In the genomic region with DNA sequence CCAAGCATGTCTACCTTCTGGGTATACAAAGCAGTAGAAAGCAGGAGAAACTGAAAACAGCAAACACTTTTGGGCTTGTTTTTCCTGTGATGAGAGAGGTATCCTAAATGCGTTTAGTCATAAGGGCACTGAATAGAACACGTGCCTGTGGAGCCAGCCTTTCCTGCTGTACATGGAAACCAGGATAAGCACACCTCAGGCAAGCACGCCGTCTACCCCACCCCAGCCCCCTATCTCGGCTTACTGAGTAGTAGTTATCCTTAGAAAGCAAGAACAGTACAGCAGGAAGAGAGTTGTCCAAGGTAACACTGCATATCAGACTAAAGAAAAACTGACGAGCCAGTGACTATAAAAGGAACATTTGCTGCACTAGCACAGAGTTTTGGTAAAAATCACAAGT, we compare ENCODE assay signal across 27 mouse cellular contexts. TPM values are rescaled to one million over a fixed set of nuclear protein-coding genes. Genes with fewer than 3 reads are reported as not detected.
DNase-seq lines count a peak whose midpoint lies in the region; ATAC-seq and TF ChIP-seq lines count a peak whose summit lies in the region.
"Had no signal": no experiment of that assay in that cellular context is flagged by ENCODE, and none has a peak within 500 bp of the region (broad histone marks: within the 10 kb centered on the region; RNA-seq: fewer than 3 reads in every experiment).

No protein-coding gene starts in this region.

- peak; percentile 64 for ATAC-seq in liver, embryonic 12.5 days
- no peak for ATAC-seq in liver, embryonic 16.5 days (ENCODE audit: low read depth)
- ATAC-seq: activated CD4-positive, CD25-positive, alpha-beta regulatory T cell, adult 4 months; forebrain, embryonic 15.5 days; Patski had no signal

- peak overlapping the region; percentile 58 for H3K4me2 ChIP-seq in liver, embryonic 12.5 days
- peak overlapping the region; percentile 39; the same call in 1 of the 2 replicates for H3K4me2 ChIP-seq in liver, embryonic 16.5 days (ENCODE audit: low read depth, low read length)
- H3K4me2 ChIP-seq: embryonic facial prominence, embryonic 13.5 days; forebrain, embryonic 15.5 days; heart, embryonic 11.5 days; heart, embryonic 15.5 days; hindbrain, embryonic 15.5 days had no signal

- TF ChIP-seq EP300 in MEL (IDR thresholded peaks at IDR 0.05; ENCODE audit: low read depth in 1 of 2, low read length in 2 of 2): no peak

- peak; percentile 17 for DNase-seq in CD4-positive helper T cell, adult 2 months (ENCODE audit: low read depth, low spot score)
- no peak for DNase-seq in MEL (ENCODE audit: low read depth, low spot score)
- no peak for DNase-seq in retina, postnatal 1 day
- no peak for DNase-seq in forebrain, embryonic 10.5 days (ENCODE audit: extremely low spot score, low spot score)
- DNase-seq: adrenal gland, postnatal 14 days; cerebellum, adult 18-20 months; cerebellum, adult 9-11 months; cerebellum, postnatal 36 days; gastrocnemius, postnatal 14 days; heart, adult 2 months; heart, postnatal 14 days had no signal

- 26% methylated on average over 6 of the region's 6 CpGs for WGBS in liver, embryonic 12.5 days (ENCODE audit: insufficient replicate concordance)
- 29% methylated on average over 6 of the region's 6 CpGs for WGBS in liver, embryonic 16.5 days (ENCODE audit: insufficient replicate concordance)
- 89% methylated on average over 6 of the region's 6 CpGs for WGBS in forebrain, embryonic 10.5 days

- peak overlapping the region; percentile 42 for H3K9ac ChIP-seq in MEL (ENCODE audit: control insufficient read depth, low read depth, low read length, poor library complexity, severe bottlenecking)
- H3K9ac ChIP-seq in liver, embryonic 12.5 days: peak overlapping the region; percentile 51; the same call in 1 of the 2 replicates
- no peak overlapping the region for H3K9ac ChIP-seq in liver, embryonic 16.5 days (ENCODE audit: low read depth, low read length)
- H3K9ac ChIP-seq: embryonic facial prominence, embryonic 13.5 days; forebrain, embryonic 15.5 days; heart, embryonic 15.5 days; hindbrain, embryonic 15.5 days had no signal

- no peak overlapping the region for H3K4me3 ChIP-seq in MEL (ENCODE audit: control insufficient read depth in 1 of 2, insufficient read depth in 1 of 2, low read depth in 2 of 2, low read length in 2 of 2)
- H3K4me3 ChIP-seq in liver, embryonic 12.5 days: no peak overlapping the region
- H3K4me3 ChIP-seq in liver, embryonic 16.5 days (ENCODE audit: low read depth, low read length): no peak overlapping the region
- no peak overlapping the region for H3K4me3 ChIP-seq in forebrain, embryonic 10.5 days
- H3K4me3 ChIP-seq: embryonic facial prominence, embryonic 13.5 days; forebrain, embryonic 15.5 days; heart, adult 2 months; heart, embryonic 15.5 days; hindbrain, embryonic 15.5 days had no signal

- peaks cover 36 to 41% of the 10 kb centered on the region in 2 experiments for H3K4me1 ChIP-seq in MEL (ENCODE audit: control insufficient read depth in 1 of 2, insufficient read depth in 2 of 2, low read length in 2 of 2)
- peaks cover 50% of the 10 kb centered on the region for H3K4me1 ChIP-seq in liver, embryonic 12.5 days
- peaks cover 22% of the 10 kb centered on the region for H3K4me1 ChIP-seq in liver, embryonic 16.5 days (ENCODE audit: control insufficient read depth, low read depth, low read length)
- H3K4me1 ChIP-seq in forebrain, embryonic 10.5 days: no peaks in the 10 kb centered on the region
- H3K4me1 ChIP-seq: embryonic facial prominence, embryonic 13.5 days; forebrain, embryonic 15.5 days; hindbrain, embryonic 15.5 days had no signal

- no peaks in the 10 kb centered on the region for H3K27me3 ChIP-seq in MEL (ENCODE audit: control insufficient read depth in 1 of 2, insufficient read depth in 2 of 2, low read length in 2 of 2)
- no peaks in the 10 kb centered on the region for H3K27me3 ChIP-seq in liver, embryonic 12.5 days (replicated peaks)
- no peaks in the 10 kb centered on the region for H3K27me3 ChIP-seq in liver, embryonic 16.5 days (ENCODE audit: control insufficient read depth, insufficient read depth, low read depth, low read length)
- H3K27me3 ChIP-seq in forebrain, embryonic 10.5 days (ENCODE audit: poor library complexity, severe bottlenecking): no peaks in the 10 kb centered on the region
- H3K27me3 ChIP-seq: embryonic facial prominence, embryonic 13.5 days; forebrain, embryonic 15.5 days; heart, embryonic 15.5 days; hindbrain, embryonic 15.5 days; Patski had no signal

- TF ChIP-seq CTCF in MEL (IDR thresholded peaks at IDR 0.05 in 2 of 3, conservative IDR thresholded peaks at IDR 0.05 in 1 of 3; ENCODE audit: control insufficient read depth in 1 of 3, insufficient read depth in 1 of 3, low read depth in 2 of 3, low read length in 3 of 3, poor library complexity in 1 of 3, severe bottlenecking in 1 of 3): no peak

- TF ChIP-seq POLR2A in MEL (IDR thresholded peaks at IDR 0.05; ENCODE audit: control insufficient read depth in 1 of 2, insufficient read depth in 1 of 2, low read depth in 1 of 2, low read length in 2 of 2, poor library complexity in 1 of 2): no peak

- no peaks in the 10 kb centered on the region for H3K9me3 ChIP-seq in MEL (replicated peaks; ENCODE audit: insufficient read depth, low read length)
- no peaks in the 10 kb centered on the region for H3K9me3 ChIP-seq in liver, embryonic 12.5 days (replicated peaks)
- no peaks in the 10 kb centered on the region for H3K9me3 ChIP-seq in liver, embryonic 16.5 days (replicated peaks; ENCODE audit: control insufficient read depth, low read length)
- H3K9me3 ChIP-seq in forebrain, embryonic 10.5 days: no peaks in the 10 kb centered on the region
- H3K9me3 ChIP-seq: embryonic facial prominence, embryonic 13.5 days; forebrain, embryonic 15.5 days; G1E; heart, embryonic 15.5 days; hindbrain, embryonic 15.5 days had no signal

- peak overlapping the region; percentile 83 for H3K27ac ChIP-seq in MEL (ENCODE audit: control insufficient read depth, low read depth, low read length)
- peak overlapping the region; percentile 82 for H3K27ac ChIP-seq in liver, embryonic 12.5 days
- H3K27ac ChIP-seq in liver, embryonic 16.5 days (ENCODE audit: low read length): peak overlapping the region; percentile 26
- no peak overlapping the region for H3K27ac ChIP-seq in forebrain, embryonic 10.5 days
- H3K27ac ChIP-seq: embryonic facial prominence, embryonic 13.5 days; forebrain, embryonic 15.5 days; heart, adult 2 months; heart, embryonic 15.5 days; hindbrain, embryonic 15.5 days had no signal

- no peaks in the 10 kb centered on the region for H3K79me2 ChIP-seq in MEL (ENCODE audit: control insufficient read depth, insufficient read depth, low read length, poor library complexity)

- no peak for TF ChIP-seq RAD21 in MEL (IDR thresholded peaks at IDR 0.05; ENCODE audit: low read depth, low read length)

- peaks cover 34 to 45% of the 10 kb centered on the region in 2 experiments for H3K36me3 ChIP-seq in MEL (ENCODE audit: control insufficient read depth in 1 of 2, insufficient read depth in 2 of 2, low read length in 2 of 2)
- H3K36me3 ChIP-seq in liver, embryonic 12.5 days: peaks cover 46% of the 10 kb centered on the region
- peaks cover 4% of the 10 kb centered on the region; the same call in 1 of the 2 replicates for H3K36me3 ChIP-seq in liver, embryonic 16.5 days (ENCODE audit: control insufficient read depth, insufficient read depth)
- H3K36me3 ChIP-seq in forebrain, embryonic 10.5 days (replicated peaks): peaks cover 35% of the 10 kb centered on the region
- H3K36me3 ChIP-seq: forebrain, embryonic 15.5 days; heart, embryonic 15.5 days had no signal

TF ChIP-seq in MEL, 35 proteins besides CTCF, POLR2A, EP300 and RAD21:
- no peak for TF ChIP-seq KAT2A (conservative IDR thresholded peaks at IDR 0.05; ENCODE audit: low read depth, low read length)
- TF ChIP-seq USF1 (IDR thresholded peaks at IDR 0.05; ENCODE audit: low read depth, low read length): 0 out of 2 replicates have a peak, but pooled peaks have one; percentile 28
- peak; percentile 24; the same call in 1 of the 2 replicates for TF ChIP-seq MXI1 (IDR thresholded peaks at IDR 0.05; ENCODE audit: low read depth, low read length)

RNA-seq across cellular contexts. Expression of a gene that starts 23.3 kb away (rescaled TPM):
- not detected in 2 replicates for total RNA-seq in MEL (2012; rRNA removed)
- not detected for polyA plus RNA-seq in MEL (2012; ENCODE audit: insufficient read depth in 1 of 2, insufficient read length in 2 of 2, low read depth in 1 of 2, low replicate concordance in 2 of 2, missing spikeins in 1 of 2)
- not detected in 2 replicates for polyA plus RNA-seq in liver, embryonic 12.5 days (2016; fragmentation: Nextera tagmentation; extraction: Ambion mirVana)
- not detected in 2 replicates for polyA plus RNA-seq in liver, embryonic 16.5 days (2015; fragmentation: Nextera tagmentation; extraction: Ambion mirVana)
- polyA plus RNA-seq in forebrain, embryonic 10.5 days (2016; fragmentation: Nextera tagmentation; extraction: Ambion mirVana): not detected in 2 replicates
- total RNA-seq: adrenal gland, adult 18-20 months; adrenal gland, postnatal 14 days; gastrocnemius, adult 18-20 months; gastrocnemius, postnatal 14 days; heart, adult 2 months; heart, postnatal 14 days had no signal
- polyA plus RNA-seq: activated CD4-positive, CD25-positive, alpha-beta regulatory T cell, adult 4 months; embryonic facial prominence, embryonic 13.5 days; forebrain, embryonic 11.5 days; forebrain, embryonic 15.5 days; frontal cortex, adult 2 months; G1E; heart, adult 2 months; heart, embryonic 11.5 days; heart, embryonic 15.5 days; hindbrain, embryonic 11.5 days; hindbrain, embryonic 15.5 days; Patski had no signal

RNA-seq across cellular contexts. Expression of a gene that starts 39.4 kb away (rescaled TPM):
- 9.4 and 10.4 TPM in 2 replicates for total RNA-seq in MEL (2012; rRNA removed)
- polyA plus RNA-seq in MEL (2012; ENCODE audit: insufficient read depth in 1 of 2, insufficient read length in 2 of 2, low read depth in 1 of 2, low replicate concordance in 2 of 2, missing spikeins in 1 of 2): 1 to 10 TPM in 1 of 2 experiments, not detected in 1; 4.3 TPM
- 0.81 TPM in 2 replicates for polyA plus RNA-seq in liver, embryonic 12.5 days (2016; fragmentation: Nextera tagmentation; extraction: Ambion mirVana)
- polyA plus RNA-seq in liver, embryonic 16.5 days (2015; fragmentation: Nextera tagmentation; extraction: Ambion mirVana): 0.20 and 0.27 TPM in 2 replicates
- polyA plus RNA-seq in forebrain, embryonic 10.5 days (2016; fragmentation: Nextera tagmentation; extraction: Ambion mirVana): 0.77 and 0.96 TPM in 2 replicates
- total RNA-seq: adrenal gland, adult 18-20 months; adrenal gland, postnatal 14 days; gastrocnemius, adult 18-20 months; gastrocnemius, postnatal 14 days; heart, adult 2 months; heart, postnatal 14 days had no signal
- polyA plus RNA-seq: frontal cortex, adult 2 months; gonadal fat pad, adult 2 months had no signal

RNA-seq across cellular contexts. Expression of a gene that starts 49.3 kb away (rescaled TPM):
- 41.2 and 44.6 TPM in 2 replicates for total RNA-seq in MEL (2012; rRNA removed)
- polyA plus RNA-seq in MEL (2012; ENCODE audit: insufficient read depth in 1 of 2, insufficient read length in 2 of 2, low read depth in 1 of 2, low replicate concordance in 2 of 2, missing spikeins in 1 of 2): 100 to 1,000 TPM in 1 of 2 experiments, 10 to 100 TPM in 1; 32.6 to 447 TPM
- 25.6 TPM in 2 replicates for polyA plus RNA-seq in liver, embryonic 12.5 days (2016; fragmentation: Nextera tagmentation; extraction: Ambion mirVana)
- 12.4 and 12.9 TPM in 2 replicates for polyA plus RNA-seq in liver, embryonic 16.5 days (2015; fragmentation: Nextera tagmentation; extraction: Ambion mirVana)
- polyA plus RNA-seq in forebrain, embryonic 10.5 days (2016; fragmentation: Nextera tagmentation; extraction: Ambion mirVana): 27.4 and 27.8 TPM in 2 replicates
